Mouse (Mus musculus) erythroblast, embryonic 14.5 days (primary cell): ENCODE data around the gene Cep41.

Experiments used
- GATA1 ChIP-seq: IDR thresholded peaks from 2 replicates; pipeline ENCODE4 v1.6.1; 2012; ENCODE audit warnings: low read length, inconsistent platforms, mixed read lengths
- TAL1 ChIP-seq: IDR thresholded peaks from 3 replicates; pipeline ENCODE4 v1.6.1; 2012; ENCODE audit warnings: low read length, inconsistent platforms, mixed read lengths

DNA sequence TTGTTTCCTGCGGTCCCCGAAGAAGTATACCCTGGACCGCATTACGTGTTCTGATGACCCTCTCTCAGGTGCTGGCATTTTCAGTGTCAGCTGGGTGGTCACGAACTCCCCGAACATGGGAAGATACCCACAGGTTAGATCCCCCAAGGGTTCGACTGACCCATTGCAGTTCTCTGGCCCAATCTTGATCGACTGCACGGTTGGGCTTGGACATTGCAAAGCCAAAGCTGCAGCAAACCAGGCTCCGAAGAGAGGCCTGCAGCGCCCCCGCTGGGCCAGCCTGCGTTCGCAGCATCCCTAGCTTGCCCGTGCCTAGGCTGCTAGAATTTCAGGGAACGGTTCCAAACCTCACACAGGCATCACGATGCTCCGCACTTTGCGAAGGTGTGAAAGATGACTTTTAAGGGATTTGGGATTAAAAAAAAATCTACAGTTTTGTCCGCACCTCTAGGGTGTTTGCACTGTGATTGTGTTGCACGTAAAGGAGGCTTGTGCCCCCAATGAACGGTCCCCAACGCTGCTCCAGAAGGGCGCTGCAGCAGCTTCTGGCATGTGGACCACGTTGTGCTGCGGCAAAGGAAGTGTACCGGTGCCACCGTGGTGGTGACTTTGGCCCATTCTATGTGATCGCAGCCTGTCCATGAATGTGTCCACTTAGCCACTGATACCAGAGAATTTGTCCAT lies 43.5 kb upstream of the Cep41 start:
- TF ChIP-seq TAL1, result no peak
- no peak for TF ChIP-seq GATA1
